Mouse (Mus musculus) liver, postnatal 0 days (tissue): ENCODE measurements around the gene Pink1. TPM values are rescaled to one million over a fixed set of nuclear protein-coding genes. Genes with fewer than 3 reads are reported as not detected.

ENCODE experiments used
- ATAC-seq: fragments of 200-750 bp; cut with Nextera tagmentation; 2 replicates; pipeline ENCODE4 v1.8.0; 2017; ENCODE audit warnings: mild to moderate bottlenecking, moderate library complexity
- DNase-seq: peaks from one replicate; pipeline ENCODE4 v3.0.0-alpha.2; 2016
- H3K27ac ChIP-seq: fragments of 300-500 bp; sonication (generic); 2 replicates; pipeline ENCODE4 v1.5.1; 2014; ENCODE audit warnings: antibody characterized with exemption, moderate library complexity, mild to moderate bottlenecking, low read depth
- H3K27me3 ChIP-seq: fragments of 300-500 bp; sonication (generic); 2 replicates; pipeline ENCODE4 v1.6.1; 2014; ENCODE audit warnings: low read length, control low read depth, mixed read lengths; ENCODE audit not compliant: insufficient read depth
- H3K36me3 ChIP-seq: fragments of 300-500 bp; sonication (generic); replicated peaks from 2 replicates; pipeline ENCODE4 v1.6.1; 2014; ENCODE audit warnings: mild to moderate bottlenecking, control low read depth, low read length, moderate library complexity, mixed read lengths; ENCODE audit not compliant: insufficient read depth
- H3K4me1 ChIP-seq: fragments of 300-500 bp; sonication (generic); 2 replicates; pipeline ENCODE4 v1.6.1; 2014; ENCODE audit warnings: antibody characterized with exemption, mild to moderate bottlenecking, control low read depth; ENCODE audit not compliant: insufficient read depth
- H3K4me2 ChIP-seq: fragments of 300-500 bp; sonication (generic); 2 replicates; pipeline ENCODE4 v1.6.1; 2014; ENCODE audit warnings: low read depth, mild to moderate bottlenecking, low read length, moderate library complexity, mixed read lengths
- H3K4me3 ChIP-seq: fragments of 300-500 bp; sonication (generic); 2 replicates; pipeline ENCODE4 v1.5.1; 2014; ENCODE audit warnings: low read depth, low read length
- H3K9ac ChIP-seq: fragments of 300-500 bp; sonication (generic); replicated peaks from 2 replicates; pipeline ENCODE4 v1.6.1; 2014; ENCODE audit warnings: mild to moderate bottlenecking, moderate library complexity
- H3K9me3 ChIP-seq: fragments of 300-500 bp; sonication (generic); 2 replicates; pipeline ENCODE4 v1.6.1; 2016; ENCODE audit warnings: mild to moderate bottlenecking, control low read depth, low read length, mixed read lengths
- CTCF ChIP-seq: sonication (generic); IDR thresholded peaks from 2 replicates; pipeline ENCODE4 v1.5.1; 2016; ENCODE audit warnings: antibody characterized with exemption, low read depth
- EP300 ChIP-seq: IDR thresholded peaks from 2 replicates; pipeline ENCODE4 v1.6.1; 2016; ENCODE audit warnings: antibody characterized with exemption, low read depth, mild to moderate bottlenecking
- WGBS: fragments of 180-500 bp; shearing (Covaris S2); extraction: QIAGEN DNeasy Blood & Tissue Kit; methylation state at CpG from one replicate; pipeline ENCODE4 v1.1.7; 2014; ENCODE audit not compliant: insufficient replicate concordance; 5-methylcytosine and 5-hydroxymethylcytosine counted together
- polyA plus RNA-seq: library from polyadenylated mRNA; unstranded; fragments of >200 nt; fragmentation: Nextera tagmentation; extraction: Ambion mirVana; gene quantifications from 2 replicates; pipeline ENCODE4 v1.2.1, GENCODE M21; 2015

Gene Pink1
- polyA plus RNA-seq, 1 experiment from 2014 or later = 52.5 TPM

DNA sequence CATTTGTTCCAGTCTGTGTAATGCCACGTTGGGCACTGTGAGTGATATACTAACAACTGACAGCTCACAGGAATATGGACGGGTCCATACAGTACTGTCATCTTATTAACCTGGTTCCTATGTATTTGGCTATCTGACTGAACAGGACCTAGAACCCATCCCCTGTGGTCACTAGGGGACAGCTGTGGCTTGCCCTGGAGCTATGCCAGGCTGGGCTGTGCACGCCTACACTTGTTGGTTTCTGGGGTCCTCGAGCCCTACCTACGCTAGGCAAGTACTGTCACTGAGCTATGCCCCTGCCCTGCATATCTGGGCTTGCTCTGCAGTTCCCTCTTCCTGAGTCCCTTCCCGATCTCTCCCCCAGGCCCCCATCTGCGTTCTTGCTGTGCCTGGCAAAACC is 4.6 kb downstream of the Pink1 start:
- ATAC-seq (no peak), DNase-seq (no peak)
- Histone ChIP-seq H3K4me1 (peaks cover 11% of the 10 kb centered on the region), H3K36me3 (peaks cover 22% of the 10 kb centered on the region), H3K27me3 (no peaks in the 10 kb centered on the region), H3K9me3 (no peaks in the 10 kb centered on the region), H3K27ac (no peak overlapping the region), H3K4me3 (no peak overlapping the region), H3K9ac (no peak overlapping the region), H3K4me2 (no peak overlapping the region)
- 64% methylated on average over 7 of the region's 7 CpGs for WGBS
- TF ChIP-seq CTCF (no peak), EP300 (no peak)

DNA sequence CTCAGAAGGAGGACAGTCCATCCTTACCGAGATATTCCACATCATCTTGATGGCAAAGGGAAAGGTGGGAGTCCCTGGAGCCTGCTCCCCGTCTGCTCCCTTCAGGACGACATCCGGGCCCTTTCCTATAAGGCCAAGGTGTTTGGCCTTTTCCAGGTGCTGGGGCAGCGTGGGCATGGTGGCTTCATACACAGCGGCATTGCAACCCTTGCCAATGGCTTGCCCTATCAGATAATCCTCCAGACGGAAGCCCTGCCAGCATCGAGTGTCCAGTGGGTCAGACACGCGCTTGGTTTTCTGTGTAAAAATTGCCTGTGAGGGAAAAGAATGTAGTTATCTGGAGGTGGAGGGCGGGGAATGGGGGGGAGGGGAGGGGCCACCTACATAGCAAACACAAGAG is 5.4 kb downstream of the Pink1 start:
- Histone ChIP-seq H3K9me3 (no peaks in the 10 kb centered on the region), H3K4me1 (peaks cover 9% of the 10 kb centered on the region; the same call in 1 of the 2 replicates), H3K36me3 (peaks cover 27% of the 10 kb centered on the region), H3K27ac (no peak overlapping the region), H3K4me3 (no peak overlapping the region), H3K4me2 (no peak overlapping the region), H3K27me3 (no peaks in the 10 kb centered on the region), H3K9ac (no peak overlapping the region)
- TF ChIP-seq CTCF (no peak), EP300 (no peak)
- WGBS = 78% methylated on average over 11 of the region's 11 CpGs
- no peak for DNase-seq
- ATAC-seq = no peak

DNA sequence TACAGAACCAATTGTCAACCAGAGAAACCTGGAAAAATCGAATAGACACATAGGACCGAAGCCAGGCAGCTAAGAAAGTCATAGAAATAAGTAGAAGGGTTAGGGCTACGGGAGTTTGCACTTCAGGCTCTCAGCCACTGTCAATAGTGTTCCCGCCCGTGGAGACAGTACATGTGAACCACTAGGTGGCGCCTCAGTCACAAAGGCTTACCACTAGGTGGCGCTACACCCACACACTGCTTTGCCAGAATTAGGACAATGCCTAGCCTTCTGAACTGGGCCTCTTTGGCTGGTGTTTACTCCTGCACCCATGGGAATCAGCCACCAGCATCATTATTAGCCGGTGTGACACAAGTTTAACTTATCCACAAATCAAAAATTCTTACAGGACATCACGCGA is 6.6 kb downstream of the Pink1 start:
- DNase-seq = peak; percentile 88
- no peaks in the 10 kb centered on the region for H3K27me3 ChIP-seq
- H3K9ac ChIP-seq = no peak overlapping the region
- TF ChIP-seq EP300 (no peak), CTCF (peak; percentile 100)
- H3K4me3 ChIP-seq = no peak overlapping the region
- 30% methylated on average over 10 of the region's 10 CpGs for WGBS
- no peaks in the 10 kb centered on the region for H3K9me3 ChIP-seq
- peak; percentile 65 for ATAC-seq
- H3K4me2 ChIP-seq = no peak overlapping the region
- H3K4me1 ChIP-seq = peaks cover 8% of the 10 kb centered on the region; the same call in 1 of the 2 replicates
- H3K27ac ChIP-seq = no peak overlapping the region
- H3K36me3 ChIP-seq = peaks cover 39% of the 10 kb centered on the region

DNA sequence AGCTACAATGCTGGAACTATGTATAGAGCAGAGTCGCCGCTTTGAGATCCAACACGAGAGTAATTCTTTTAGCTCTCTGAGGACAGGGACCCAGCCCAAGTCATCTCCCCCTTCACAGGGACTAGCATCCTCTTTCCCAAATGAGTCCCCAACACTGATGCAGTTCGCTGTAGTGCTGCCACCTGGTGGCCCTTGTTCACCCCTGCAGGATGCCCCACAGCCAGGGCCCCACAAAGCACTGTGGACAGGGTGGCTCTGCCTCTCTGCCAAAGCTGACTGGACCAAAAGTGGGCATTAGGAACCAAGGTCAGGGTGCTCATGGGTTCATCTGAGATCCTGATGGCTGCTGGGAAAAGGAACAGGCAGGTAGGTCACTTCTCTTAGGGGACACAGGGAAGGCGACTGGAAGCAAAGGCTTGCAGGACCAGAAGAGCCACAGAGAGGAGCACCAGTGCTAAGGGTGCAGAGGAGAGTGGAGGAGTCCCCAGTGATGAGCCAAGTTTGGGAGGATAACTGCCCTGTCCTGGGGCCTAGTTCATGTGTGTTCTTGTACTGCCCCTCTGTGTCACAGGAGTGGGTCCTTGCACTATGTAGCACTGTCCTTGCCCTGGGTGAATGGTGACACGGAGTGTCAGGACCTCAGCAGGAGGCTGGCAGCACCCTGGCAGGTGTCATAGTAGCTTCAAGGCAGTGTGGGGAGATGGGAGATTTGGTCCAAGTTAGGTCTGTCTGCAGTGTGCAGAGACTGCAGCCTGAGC is 7.4 kb downstream of the Pink1 start:
- Histone ChIP-seq H3K4me1 (peaks cover 2% of the 10 kb centered on the region; the same call in 1 of the 2 replicates), H3K36me3 (peaks cover 46% of the 10 kb centered on the region), H3K9me3 (no peaks in the 10 kb centered on the region), H3K27ac (no peak overlapping the region), H3K4me3 (no peak overlapping the region), H3K4me2 (no peak overlapping the region), H3K27me3 (no peaks in the 10 kb centered on the region), H3K9ac (no peak overlapping the region)
- ATAC-seq (peak; percentile 51), DNase-seq (peak; percentile 68)
- TF ChIP-seq EP300 (no peak), CTCF (peak; percentile 91)
- WGBS = 57% methylated on average over 6 of the region's 6 CpGs

DNA sequence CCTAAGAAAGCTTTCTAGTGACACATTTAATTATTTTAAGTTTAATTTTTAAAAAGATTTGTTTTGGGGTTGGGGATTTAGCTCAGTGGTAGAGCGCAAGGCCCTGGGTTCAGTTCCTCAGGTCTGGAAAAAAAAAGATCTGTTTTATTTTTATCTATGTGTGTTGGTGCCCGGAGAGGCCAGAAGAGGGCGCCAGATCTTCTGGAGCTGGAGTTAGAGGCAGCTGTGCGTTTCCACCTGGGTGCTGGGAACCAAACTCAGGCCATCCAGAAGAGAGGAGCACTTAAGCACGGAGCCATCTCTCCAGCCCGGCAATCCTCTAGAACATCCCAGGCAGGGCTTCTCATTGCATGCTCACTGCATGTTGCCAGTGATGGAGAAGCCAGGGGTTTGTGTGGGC is 9.7 kb downstream of the Pink1 start:
- no peak overlapping the region for H3K4me3 ChIP-seq
- H3K36me3 ChIP-seq = peaks cover 64% of the 10 kb centered on the region
- whole genome bisulfite sequencing = 91% methylated on average over 6 of the region's 6 CpGs

DNA sequence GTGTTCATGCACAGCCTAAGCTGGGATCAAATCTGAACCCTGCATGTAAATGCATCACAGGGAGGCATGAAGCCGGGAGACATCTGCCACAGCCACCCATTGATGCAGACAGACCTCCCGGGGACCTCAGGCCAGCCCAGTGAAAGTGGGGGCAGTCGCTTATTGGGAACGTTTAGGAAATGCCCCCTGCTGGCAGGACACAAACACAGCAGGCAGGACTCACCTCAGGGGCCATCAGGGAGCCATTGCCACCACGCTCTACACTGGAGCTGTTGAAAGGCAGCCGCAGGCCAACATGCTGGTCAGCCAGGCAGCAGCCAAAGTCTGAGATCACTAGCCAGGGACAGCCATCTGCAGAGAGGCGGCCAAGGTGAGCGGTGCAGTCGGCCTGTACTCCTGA is 10.3 kb downstream of the Pink1 start:
- no peaks in the 10 kb centered on the region for H3K27me3 ChIP-seq
- ATAC-seq = no peak
- H3K9me3 ChIP-seq = no peaks in the 10 kb centered on the region
- no peak overlapping the region for H3K9ac ChIP-seq
- H3K4me3 ChIP-seq = no peak overlapping the region
- no peaks in the 10 kb centered on the region for H3K4me1 ChIP-seq
- H3K36me3 ChIP-seq = peaks cover 70% of the 10 kb centered on the region
- DNase-seq = no peak
- H3K27ac ChIP-seq = no peak overlapping the region
- WGBS = 66% methylated on average over 9 of the region's 9 CpGs
- TF ChIP-seq CTCF (peak; percentile 58), EP300 (no peak)
- no peak overlapping the region for H3K4me2 ChIP-seq

More for the DNA sequence above, 9.7 kb downstream of the Pink1 start:
- Histone ChIP-seq H3K9me3 (no peaks in the 10 kb centered on the region), H3K27ac (no peak overlapping the region), H3K9ac (no peak overlapping the region), H3K4me2 (no peak overlapping the region), H3K27me3 (no peaks in the 10 kb centered on the region), H3K4me1 (no peaks in the 10 kb centered on the region; the same call in 1 of the 2 replicates)
- TF ChIP-seq EP300 (no peak), CTCF (peak; percentile 40)
- ATAC-seq = no peak
- no peak for DNase-seq
